Mouse (Mus musculus) adrenal gland, postnatal 4 days (tissue): ENCODE data around the gene Calm1. TPM values are rescaled to one million over a fixed set of nuclear protein-coding genes. Genes with fewer than 3 reads are reported as not detected.
"Not testable (repeated sequence)": the region's sequence is repeated elsewhere in the genome, so short reads cannot be mapped to it uniquely, and the experiment has no call there.

Experiments
- DNase-seq, 2 experiments: peaks; one replicate each; pipeline ENCODE4 v3.0.0; 2021 to 2022; ENCODE audit warnings: low spot score in 2 of 2, mixed read lengths in 2 of 2
- long read RNA-seq, 2 experiments: library from polyadenylated mRNA; stranded (forward); transcript quantifications; one replicate each; pipeline ENCODE4 v2.0.0; 2021
- total RNA-seq, 2 experiments: library from RNA; stranded (reverse); gene quantifications; 2 replicates each; pipeline ENCODE4 v1.2.3; 2021

Gene Calm1
- total RNA-seq = 100 to 1,000 TPM; 373 to 429 TPM
- long read RNA-seq, experiment 1, full-length matches to known transcripts = 731 of 861 reads
- long read RNA-seq, experiment 1, partial matches to known transcripts = 6 of 861 reads
- long read RNA-seq, experiment 1, other reads (novel, unspliced or antisense) = 124 of 861 reads
- long read RNA-seq, experiment 2, full-length matches to known transcripts = 1,009 of 1,094 reads
- long read RNA-seq, experiment 2, partial matches to known transcripts = 70 of 1,094 reads
- long read RNA-seq, experiment 2, other reads (novel, unspliced or antisense) = 15 of 1,094 reads

DNA sequence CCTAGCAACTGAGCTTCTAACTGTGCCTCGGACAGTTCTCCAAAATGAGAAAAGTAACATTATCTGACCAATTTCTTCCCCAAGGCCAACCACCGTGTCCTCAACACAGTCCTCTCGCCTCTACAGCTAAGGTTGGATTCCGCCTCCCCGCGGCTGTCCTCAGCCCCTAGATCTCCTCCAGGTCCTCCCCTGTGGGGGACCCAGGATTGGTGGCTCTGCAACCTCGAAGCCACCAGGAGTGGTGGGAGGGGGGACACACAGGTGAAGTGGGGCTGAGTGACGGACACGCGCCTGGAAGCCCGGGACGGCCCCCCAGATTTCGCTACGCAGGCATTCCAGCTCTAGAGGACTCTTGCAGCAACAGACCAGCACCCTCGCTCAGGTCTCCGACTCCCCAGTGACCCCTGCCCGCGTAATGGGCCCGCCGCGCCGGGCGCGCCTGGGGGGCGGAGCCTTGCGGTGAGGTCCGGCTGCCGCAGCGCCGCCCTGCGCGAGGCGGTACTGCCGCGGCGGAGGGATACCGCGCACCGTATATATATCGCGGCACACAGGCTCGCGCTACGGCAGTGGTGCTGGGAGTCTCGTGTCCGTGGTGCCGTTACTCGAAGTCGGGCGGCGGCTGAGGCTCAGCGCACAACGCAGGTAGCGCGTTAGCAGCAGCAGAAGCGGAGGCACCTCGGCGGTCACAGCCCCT, at the start of gene Calm1:
Gene Calm1, plus strand, starts transcription at position 469 of the 694 bp plus-strand sequence.
- peak; percentile 86 to 90 for DNase-seq

DNA sequence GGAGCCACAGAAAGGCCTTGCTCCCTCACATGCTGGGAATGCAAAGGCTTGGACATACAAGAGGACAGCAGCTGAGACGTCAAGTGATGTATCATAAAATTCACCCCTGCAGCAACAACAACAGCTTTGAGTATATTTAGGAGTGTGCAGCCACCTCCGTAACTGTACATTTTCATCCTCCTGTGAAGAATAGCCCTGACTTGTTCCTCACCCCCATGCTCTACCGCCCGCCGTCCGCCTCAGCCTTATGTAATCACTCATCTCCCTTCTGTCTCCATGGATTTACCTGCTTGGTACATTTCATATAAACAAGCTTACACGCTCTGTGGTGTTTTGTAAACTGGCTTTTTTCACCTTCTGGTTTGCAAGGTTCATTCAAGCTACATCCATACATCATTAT, 46.8 kb upstream of the Calm1 start:
- no peak for DNase-seq

DNA sequence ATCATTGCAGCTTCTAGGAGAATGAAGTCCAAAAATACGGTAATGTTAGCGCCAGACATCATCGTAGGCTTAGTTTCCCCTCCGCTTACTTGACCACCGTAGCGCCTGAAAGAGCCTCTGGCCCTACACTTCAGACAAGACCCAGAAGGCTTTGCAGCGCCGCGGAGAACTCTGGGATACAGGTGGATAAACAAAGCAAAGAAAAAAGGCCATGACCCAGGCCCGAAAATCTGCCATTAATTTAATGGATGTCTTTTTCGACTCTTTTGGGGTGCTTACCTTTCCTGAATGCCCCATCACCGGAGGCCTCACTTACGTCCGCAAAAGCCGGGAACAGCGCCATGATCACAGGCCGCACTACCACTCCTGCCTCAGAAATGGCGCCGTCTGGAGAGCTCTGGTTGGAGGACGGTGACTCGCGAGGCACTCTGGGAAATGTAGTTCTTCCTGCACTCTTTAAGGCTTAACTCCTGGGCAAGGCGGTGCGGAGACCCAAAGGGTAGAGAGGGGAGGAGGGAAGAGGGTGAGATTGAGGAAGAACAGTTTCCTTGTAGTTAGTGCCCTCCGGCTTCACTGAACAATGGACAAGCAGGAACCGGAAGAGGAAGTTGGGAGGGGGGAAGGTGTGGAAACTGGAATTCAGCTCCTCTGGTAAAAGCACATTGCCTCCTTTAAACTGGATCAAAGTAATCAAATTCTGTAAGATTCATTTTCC, 39.8 kb upstream of the Calm1 start, which contains the start of gene Nrde2:
Gene Nrde2, minus strand, starts transcription at position 393 of the 715 bp plus-strand sequence.
- DNase-seq = peak; percentile 60 to 75

DNA sequence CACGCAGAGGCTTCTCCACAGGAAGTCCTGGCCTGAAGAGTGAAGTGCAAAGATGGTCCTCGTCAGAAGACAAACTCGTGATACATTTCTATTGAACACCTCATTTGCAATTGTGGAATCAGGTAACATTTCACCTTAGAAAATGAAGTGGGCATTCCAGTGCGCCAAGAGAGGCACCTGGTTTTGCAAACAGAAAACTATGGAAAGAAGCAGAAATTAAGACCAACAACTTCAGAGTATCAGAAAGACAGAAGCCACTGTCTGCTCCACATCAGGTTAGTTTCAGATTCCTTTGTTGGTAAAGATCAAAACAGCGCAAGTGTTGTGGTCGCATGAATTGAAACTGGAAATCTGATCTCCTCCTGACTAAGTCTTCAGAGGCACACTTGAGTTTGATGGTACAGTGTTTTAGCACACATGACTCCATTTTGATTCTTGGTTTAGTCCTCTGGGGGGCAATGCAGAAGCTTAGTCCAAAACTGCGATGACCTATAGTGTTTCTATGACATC, 34.2 kb upstream of the Calm1 start:
- DNase-seq = no peak

DNA sequence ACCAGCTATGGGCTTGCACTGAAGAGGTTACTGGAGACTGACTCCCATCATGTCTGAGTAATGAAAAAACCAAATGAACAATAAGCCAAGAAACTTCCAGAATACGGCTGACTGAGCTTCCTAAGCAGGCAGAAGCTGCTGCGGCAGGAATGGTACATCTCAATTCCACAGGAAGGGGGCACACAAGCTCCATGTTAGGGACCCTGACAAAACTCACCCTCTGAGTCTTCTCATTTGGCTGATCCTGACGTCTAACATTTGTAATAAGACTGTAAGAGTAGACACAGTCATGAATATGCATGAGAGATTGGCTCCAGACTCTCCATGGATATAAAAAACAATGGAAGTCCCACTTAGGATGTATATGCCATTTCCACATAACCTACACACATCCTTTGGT, 33.1 kb upstream of the Calm1 start:
- no peak for DNase-seq

DNA sequence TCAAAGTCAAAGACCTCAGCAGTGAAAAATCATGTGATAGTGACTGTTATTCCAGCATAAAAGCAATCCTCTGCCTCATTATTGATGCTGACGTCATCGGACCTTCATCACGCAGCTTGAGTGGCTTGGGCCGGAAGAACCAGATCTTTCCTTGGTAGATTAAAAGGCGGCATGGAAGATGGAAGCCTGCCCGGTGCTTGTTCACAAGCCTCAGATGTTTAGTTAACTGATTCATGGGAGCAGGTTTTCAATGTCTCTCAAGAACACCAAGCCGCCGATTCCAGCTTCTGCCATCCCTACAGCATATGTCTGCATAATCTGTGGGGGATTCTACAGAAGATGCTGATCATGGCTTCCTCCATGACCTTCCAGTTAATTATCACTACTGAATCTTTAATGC, 32.3 kb upstream of the Calm1 start:
- DNase-seq = no peak

DNA sequence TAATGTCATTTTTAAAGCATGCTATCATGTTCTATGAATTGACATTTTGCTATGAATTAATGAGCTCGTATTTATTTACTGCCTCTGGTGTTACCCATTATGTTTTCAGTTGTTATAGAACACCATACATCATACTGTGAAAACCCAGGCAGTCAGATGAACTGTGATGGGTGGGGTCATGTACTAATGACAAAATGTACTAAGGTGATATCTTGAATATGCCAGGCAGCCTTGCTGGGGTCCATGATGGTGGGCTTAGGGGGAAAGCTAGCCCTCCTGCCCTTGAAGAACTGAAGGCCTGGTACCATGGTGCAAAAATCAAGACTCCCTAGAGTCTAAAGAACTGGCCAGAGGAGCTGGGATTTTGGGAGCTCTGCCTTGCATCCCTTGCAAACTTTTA, 31.7 kb upstream of the Calm1 start:
- no peak for DNase-seq

DNA sequence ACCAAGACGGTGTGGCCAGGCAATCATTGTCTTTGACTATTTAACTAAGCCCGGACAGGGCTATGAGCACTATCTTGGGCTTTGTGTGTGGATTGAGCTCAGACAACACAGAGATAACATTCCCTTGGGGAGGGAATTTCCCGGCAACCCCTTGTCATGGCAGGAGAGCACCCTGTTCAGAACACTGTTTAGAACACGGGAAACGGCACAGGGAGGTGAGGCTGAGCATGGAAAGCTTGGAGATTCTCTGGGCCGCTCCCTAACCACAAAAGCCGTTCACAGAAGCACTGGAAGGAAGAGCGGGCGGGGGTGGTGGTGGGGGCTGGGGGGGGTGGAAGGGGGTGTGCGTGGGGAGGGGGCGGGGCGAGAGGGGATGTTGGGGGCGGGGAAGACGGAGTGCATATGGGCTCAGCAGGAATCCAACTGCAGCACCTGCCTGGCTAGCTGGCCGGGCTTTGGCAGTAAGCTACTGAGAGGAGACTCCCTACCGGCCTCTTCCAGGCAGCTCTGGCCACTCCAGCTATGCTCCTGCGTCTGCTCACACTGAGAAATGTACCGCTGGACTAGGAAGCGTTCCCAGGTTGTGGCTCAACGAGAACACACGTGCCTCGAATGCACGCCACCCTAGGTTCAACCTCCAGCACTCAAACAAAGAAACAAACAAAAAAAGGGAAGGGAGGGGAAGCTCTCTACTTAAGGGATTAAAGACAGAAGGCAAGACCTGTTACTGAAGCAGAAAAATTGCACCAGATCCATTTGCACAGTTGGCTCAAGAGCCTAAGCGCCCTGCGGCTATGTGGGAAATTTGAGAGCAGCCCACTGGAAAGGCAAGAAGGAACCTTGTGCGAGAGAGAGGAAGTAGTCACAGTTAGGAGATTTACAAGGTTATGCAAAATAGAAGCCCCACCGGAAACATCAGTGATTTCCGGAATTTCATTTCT, 31.0 kb upstream of the Calm1 start:
- no peak for DNase-seq

DNA sequence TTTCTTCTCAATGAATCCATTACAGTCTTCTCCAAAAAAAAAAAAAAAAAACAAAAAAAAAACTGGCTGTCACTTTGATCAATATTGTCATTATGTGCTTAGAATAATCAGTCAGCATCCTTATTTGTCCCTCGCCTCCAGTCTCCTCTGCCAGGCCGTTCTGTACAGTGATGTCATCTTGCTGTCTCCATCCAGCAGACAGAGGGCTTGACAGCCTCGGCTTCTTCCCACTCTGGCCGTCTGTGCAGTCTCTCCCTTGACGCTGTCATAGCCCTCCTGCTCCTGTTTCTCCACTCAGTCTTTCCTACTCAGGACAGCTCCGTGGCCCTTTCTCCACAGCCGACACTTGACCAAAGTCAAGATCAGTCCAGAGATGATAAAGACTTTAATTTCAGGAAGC, 26.8 kb upstream of the Calm1 start:
- DNase-seq = no peak

DNA sequence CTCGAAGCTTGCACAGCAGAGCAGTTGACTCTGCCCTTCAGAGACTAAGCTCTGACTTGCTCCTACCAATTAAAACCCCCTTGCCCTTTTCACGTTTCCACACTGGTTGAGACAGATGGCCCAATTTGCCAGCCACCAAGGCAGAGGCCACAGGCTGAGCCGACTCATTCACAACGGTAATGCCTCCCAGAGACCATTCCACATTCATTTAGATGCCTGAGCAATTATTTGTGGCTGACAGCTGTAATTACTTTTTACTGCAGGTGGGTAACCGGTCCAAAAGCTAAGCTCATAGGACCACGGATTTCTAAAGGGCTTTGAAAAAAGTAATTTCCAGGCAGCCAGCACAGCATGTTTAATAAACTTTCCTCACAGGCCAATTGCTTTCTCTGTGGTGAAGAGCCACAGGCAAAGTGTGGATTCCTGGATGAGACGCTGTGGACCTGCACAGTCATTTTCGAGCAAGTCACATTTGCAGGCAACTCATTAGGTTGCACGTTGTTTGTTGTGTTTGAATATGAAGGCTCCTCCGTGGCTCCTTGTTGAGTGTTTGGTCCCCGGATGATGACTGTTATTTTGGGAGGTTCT, 22.7 kb upstream of the Calm1 start:
- no peak for DNase-seq

DNA sequence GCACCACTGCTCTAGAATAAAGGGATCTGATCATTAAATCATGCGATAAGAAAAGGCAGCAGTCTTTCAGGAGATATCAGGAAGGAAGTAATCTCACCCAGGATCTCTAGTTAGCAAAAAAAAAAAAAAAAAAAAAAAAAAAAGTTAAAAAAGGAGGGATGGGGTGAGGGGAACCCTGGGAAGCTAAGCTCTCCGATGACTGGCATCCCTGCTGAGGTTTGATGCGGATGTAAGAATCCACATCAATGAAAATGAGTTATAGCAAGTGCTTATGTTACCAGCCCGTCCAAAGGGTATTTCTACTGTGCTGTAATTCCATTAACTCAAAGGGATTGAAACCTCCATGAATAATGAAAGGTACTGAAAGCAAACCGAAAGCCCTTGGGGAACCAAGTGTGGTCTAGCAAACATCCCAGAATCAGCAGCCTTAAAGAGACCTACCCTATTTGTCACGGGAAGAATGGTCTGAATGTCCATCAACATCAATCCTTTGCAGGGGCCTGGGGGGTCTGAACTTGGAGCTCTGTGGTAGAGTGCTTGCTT, 20.3 kb upstream of the Calm1 start:
- DNase-seq = no peak

DNA sequence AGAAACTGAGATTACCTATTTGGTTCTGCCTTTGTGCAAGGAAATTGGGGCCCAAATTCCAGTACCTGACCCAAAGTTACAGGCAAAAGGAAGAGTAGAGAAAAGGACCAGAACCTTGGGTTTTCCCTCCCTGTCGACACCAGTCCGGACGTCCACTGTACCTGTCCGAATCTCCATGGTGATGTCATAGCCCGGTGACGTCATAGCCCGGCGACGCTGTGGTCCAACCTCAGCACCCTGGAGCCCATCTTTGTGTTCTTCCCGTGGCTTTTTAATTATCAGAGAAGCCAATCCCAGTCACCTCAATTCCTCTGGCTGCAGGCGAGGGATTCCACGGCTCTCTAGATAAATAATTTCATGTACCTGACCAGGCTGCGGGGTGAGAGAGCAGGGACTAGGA, 18.4 kb upstream of the Calm1 start:
- DNase-seq = no peak

DNA sequence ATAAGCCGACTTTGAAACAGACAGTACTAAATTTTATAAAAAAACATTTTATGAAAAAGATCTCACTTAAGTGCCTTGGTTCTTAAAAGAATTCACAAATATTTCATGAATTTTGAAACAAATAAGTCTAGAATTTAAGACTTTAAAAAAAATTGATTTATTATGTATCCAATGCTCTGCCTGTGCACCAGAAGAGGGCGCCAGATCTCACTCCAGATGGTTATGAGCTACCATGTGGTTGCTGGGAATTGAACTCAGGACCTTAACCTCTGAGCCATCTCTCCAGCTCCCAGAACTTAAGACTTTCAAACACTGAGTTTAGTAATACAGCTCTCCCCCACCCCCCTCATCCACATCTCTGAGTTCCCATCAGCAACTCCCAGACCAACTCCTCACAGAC, 16.6 kb upstream of the Calm1 start:
- DNase-seq = no peak

DNA sequence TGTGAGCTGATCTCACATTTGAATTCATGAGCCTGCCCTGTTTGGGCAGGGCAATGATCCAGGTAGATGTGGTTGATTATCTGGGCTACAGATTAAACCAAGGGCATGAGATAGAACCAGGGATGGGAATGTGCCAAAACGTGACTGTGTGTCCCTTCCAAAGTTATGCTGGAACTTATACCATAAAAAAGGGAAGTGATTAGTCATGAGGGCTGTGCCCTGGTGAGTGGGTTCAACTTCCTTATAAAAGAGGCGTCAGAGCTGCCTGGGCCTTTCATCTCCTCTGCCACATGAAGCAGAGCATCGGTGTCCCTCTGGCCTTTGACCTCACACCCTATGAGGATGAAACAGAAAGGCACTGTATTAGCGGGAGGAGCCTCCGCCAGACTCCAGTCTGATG, 15.3 kb upstream of the Calm1 start:
- DNase-seq = no peak

DNA sequence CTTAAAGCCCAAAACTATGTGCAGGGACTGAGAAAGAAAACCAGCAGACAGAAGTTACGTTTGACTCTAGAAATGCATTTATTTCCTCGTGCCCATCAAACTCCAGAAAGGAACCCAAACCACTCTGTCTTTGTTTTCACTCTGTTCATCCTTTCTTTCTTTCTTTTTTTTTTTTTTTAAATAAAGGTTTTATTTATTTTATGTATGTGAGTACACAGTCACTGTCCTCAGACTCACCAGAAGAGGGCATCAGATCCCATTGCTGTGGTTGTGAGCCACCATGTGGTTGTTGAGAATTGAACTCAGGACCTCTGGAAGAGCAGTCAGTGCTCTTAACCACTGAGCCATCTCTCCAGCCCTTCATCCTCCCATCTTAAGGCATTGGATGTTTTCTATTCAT, 14.3 kb upstream of the Calm1 start:
- not testable (repeated sequence) for DNase-seq

DNA sequence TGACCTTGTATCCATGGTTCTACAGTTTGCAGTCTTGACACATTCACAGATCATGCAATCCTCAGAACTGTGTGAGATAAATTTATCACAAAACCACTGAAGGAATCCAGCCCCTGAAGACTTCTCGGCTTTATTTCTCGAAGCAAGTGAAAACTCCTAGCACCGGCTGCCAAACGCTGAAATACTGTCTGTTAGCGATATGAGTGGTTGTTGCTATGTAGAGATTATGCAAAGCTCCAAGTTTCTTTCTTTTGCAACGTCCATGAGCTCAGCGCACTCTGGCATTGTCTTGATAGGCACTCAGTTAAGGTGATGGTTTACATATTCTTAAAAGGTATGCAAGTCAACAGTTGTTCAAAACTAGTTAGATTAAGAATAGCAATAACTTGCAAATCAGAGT, 13.3 kb upstream of the Calm1 start:
- DNase-seq = no peak

DNA sequence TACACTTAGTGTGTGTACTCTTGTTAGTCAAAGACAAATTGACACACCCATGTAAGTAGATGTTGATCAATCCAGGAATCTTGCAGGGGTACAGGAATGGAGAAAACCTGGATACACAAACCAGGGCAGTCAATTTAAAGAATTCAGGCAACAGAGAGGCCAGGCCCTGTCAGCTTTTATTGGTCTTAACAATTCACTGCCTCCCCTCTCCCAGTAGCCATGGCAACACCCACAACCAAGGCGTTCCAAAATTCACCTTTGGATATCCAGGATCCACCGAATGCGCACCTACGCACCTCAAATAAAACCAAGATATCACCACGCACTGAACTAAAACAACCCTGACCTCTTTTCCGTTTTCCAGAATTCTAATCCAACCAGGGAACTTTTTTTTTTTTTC, 12.9 kb upstream of the Calm1 start:
- DNase-seq = no peak

DNA sequence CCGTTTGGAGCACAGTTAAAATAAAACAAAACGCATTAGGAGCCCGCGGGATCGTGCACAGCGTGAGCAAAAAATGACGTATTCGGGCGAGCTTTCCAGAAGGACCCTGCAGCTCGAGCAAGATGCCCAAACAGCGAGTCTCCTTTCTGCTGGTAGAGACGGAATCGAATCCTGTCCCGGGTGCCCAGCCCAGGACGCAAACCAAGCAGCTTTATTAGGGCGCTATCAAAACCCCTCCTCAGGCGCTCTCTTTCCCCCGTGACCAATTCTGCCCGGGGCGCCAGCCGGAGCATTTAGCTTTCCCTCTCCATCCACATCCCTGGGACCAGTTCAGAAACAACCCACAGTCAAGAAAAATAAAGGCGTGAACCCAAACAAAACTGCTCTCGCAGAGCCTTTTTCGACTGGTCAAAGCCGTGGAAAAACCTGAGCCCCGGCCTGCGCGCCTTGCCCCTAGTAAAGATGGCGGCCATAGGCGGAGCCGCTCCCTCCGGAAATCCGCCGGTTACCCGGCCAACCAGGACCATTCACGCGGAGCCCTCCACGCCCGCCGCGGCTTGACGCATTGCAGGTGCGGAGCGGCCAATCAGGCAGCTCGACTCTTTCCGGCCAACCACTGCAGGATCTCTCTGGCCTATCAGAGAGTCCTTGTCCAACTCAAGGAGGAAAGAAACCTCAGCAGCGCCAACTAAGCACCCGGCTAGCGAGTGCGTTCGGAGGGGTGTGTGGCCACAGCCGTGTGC, 12.1 kb upstream of the Calm1 start:
- DNase-seq = peak; percentile 98 to 99

DNA sequence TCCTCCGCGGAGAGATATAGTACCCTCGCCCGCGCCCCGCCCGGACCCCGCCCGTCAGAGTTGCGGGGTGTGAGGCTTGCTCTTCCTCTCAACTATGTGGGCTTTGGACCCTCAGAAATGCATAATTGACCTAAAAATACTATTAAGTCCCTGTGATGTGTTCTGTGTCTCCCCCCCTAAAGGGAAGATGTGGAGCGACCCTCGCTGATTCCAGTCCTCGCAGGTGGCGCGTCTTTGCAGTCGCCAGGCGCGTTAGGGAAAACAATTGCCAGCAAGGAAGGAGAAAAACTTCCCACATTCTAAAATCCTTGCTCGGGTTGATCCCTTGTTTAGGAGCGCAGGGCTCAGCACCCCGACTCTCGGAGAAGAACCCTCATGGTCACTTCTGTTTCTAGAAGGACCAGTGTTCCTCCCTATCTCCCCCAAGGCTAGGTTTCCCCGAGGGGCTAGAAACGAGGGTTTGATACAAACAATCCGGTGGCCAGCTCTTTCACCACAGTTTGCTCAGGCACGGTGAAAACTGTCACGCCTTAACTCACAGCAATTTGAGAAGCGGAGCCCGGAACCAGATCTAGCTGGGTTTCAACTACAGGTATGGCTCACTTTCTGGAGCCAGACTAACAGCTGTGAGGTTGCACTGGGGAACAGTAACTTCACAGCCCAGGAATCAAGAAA, 11.3 kb upstream of the Calm1 start:
- no peak for DNase-seq
